Mouse (Mus musculus): ENCODE data around the gene Cdk4.

DNA sequence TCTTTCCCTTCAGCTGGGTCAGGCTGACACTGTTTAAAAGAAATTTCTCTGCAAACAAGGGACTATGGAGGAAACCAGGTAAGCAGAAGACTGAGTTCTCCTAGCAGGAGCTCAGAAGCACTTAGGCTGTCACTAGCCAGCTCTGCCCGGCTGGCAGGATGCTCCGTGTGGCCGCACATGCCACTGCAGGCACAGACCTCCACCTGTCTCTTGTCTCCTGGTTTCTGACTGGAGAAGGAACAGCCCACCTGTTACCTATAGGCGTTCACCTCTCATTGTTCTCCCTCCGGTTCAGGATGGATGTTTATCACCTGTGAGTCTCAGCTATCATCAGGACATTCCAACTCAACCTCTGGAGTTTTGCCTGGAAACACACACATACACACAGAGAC, 20.6 kb downstream of the Cdk4 start:
- TF ChIP-seq CTCF (IDR thresholded peaks at IDR 0.05; ENCODE audit: low read depth) (no peak), EP300 (IDR thresholded peaks at IDR 0.05; ENCODE audit: low read depth) (no peak)

Measured in heart, postnatal 0 days (tissue).